Mouse (Mus musculus) lung, embryonic 16.5 days (tissue): ENCODE measurements around the gene 4933402J07Rik. TPM values are rescaled to one million over a fixed set of nuclear protein-coding genes. Genes with fewer than 3 reads are reported as not detected.

Experiments used
- ATAC-seq: fragments of 200-750 bp; cut with Nextera tagmentation; 2 replicates; pipeline ENCODE4 v1.8.0; 2017; ENCODE audit warnings: low read depth, mild to moderate bottlenecking, moderate library complexity
- H3K27ac ChIP-seq: fragments of 300-500 bp; sonication (generic); 2 replicates; pipeline ENCODE4 v1.5.1; 2014; ENCODE audit warnings: mild to moderate bottlenecking, control low read depth, low read length
- H3K27me3 ChIP-seq: fragments of 300-500 bp; sonication (generic); 2 replicates; pipeline ENCODE4 v1.6.1; 2014; ENCODE audit warnings: low read depth, low read length, mixed read lengths; ENCODE audit not compliant: control insufficient read depth, insufficient read depth
- H3K36me3 ChIP-seq: fragments of 300-500 bp; sonication (generic); 2 replicates; pipeline ENCODE4 v1.6.1; 2014; ENCODE audit warnings: low read length; ENCODE audit not compliant: control insufficient read depth, insufficient read depth
- H3K4me1 ChIP-seq: fragments of 300-500 bp; sonication (generic); replicated peaks from 2 replicates; pipeline ENCODE4 v1.6.1; 2014; ENCODE audit warnings: low read length, mixed read lengths; ENCODE audit not compliant: control insufficient read depth, insufficient read depth
- H3K4me2 ChIP-seq: fragments of 300-500 bp; sonication (generic); 2 replicates; pipeline ENCODE4 v1.6.1; 2014; ENCODE audit warnings: low read depth, low read length, control low read depth
- H3K4me3 ChIP-seq: fragments of 300-500 bp; sonication (generic); 2 replicates; pipeline ENCODE4 v1.5.1; 2014; ENCODE audit warnings: mild to moderate bottlenecking, low read length, control low read depth
- H3K9ac ChIP-seq: fragments of 300-500 bp; sonication (generic); 2 replicates; pipeline ENCODE4 v1.6.1; 2014; ENCODE audit warnings: low read length, control low read depth
- H3K9me3 ChIP-seq: fragments of 300-500 bp; sonication (generic); 2 replicates; pipeline ENCODE4 v1.6.1; 2016; ENCODE audit warnings: low read length; ENCODE audit not compliant: control insufficient read depth
- WGBS: fragments of 180-500 bp; shearing (Covaris S2); extraction: QIAGEN DNeasy Blood & Tissue Kit; methylation state at CpG from one replicate; pipeline ENCODE4 v1.1.7; 2014; 5-methylcytosine and 5-hydroxymethylcytosine counted together
- polyA plus RNA-seq: library from polyadenylated mRNA; unstranded; fragments of >200 nt; fragmentation: Nextera tagmentation; extraction: Ambion mirVana; gene quantifications from 2 replicates; pipeline ENCODE4 v1.2.1, GENCODE M21; 2015

Gene 4933402J07Rik
- polyA plus RNA-seq, 1 experiment from 2014 or later = not detected

- 84% methylated on average over 4 of the region's 4 CpGs for WGBS
- H3K9ac ChIP-seq = no peak overlapping the region
- no peak for ATAC-seq
Measured at GRCm38 (mm10) chr8:87609651-87610192, 46.1 kb downstream of the 4933402J07Rik start.

GRCm38 (mm10) chr8:87613701-87614100 lies 50.0 kb downstream of the 4933402J07Rik start:
- H3K27me3 ChIP-seq = no peaks in the 10 kb centered on the region
- H3K9ac ChIP-seq = no peak overlapping the region
- no peaks in the 10 kb centered on the region for H3K36me3 ChIP-seq
- H3K9me3 ChIP-seq = no peaks in the 10 kb centered on the region
- no peak overlapping the region for H3K4me2 ChIP-seq
- no peaks in the 10 kb centered on the region for H3K4me1 ChIP-seq
- 90% methylated on average over 1 of the region's 1 CpGs for WGBS
- H3K27ac ChIP-seq = no peak overlapping the region
- H3K4me3 ChIP-seq = no peak overlapping the region
- no peak for ATAC-seq

More at GRCm38 (mm10) chr8:87609651-87610192, 46.1 kb downstream of the 4933402J07Rik start:
- H3K4me1 ChIP-seq = no peaks in the 10 kb centered on the region
- no peak overlapping the region for H3K27ac ChIP-seq
- no peaks in the 10 kb centered on the region for H3K36me3 ChIP-seq
- no peaks in the 10 kb centered on the region for H3K9me3 ChIP-seq
- H3K4me3 ChIP-seq = no peak overlapping the region
- H3K4me2 ChIP-seq = no peak overlapping the region
- no peaks in the 10 kb centered on the region for H3K27me3 ChIP-seq

- Histone ChIP-seq H3K27ac (no peak overlapping the region), H3K36me3 (no peaks in the 10 kb centered on the region), H3K4me2 (no peak overlapping the region), H3K9me3 (no peaks in the 10 kb centered on the region), H3K27me3 (no peaks in the 10 kb centered on the region), H3K4me1 (no peaks in the 10 kb centered on the region), H3K9ac (no peak overlapping the region), H3K4me3 (no peak overlapping the region)
- 31% methylated on average over 7 of the region's 7 CpGs for WGBS
- ATAC-seq = no peak
Measured at GRCm38 (mm10) chr8:87619118-87619517, 55.5 kb downstream of the 4933402J07Rik start.

GRCm38 (mm10) chr8:87619529-87619928 lies 55.9 kb downstream of the 4933402J07Rik start:
- no peaks in the 10 kb centered on the region for H3K27me3 ChIP-seq
- WGBS = 54% methylated on average over 2 of the region's 2 CpGs
- H3K4me2 ChIP-seq = no peak overlapping the region
- ATAC-seq = no peak
- no peaks in the 10 kb centered on the region for H3K4me1 ChIP-seq
- H3K36me3 ChIP-seq = no peaks in the 10 kb centered on the region
- H3K9me3 ChIP-seq = no peaks in the 10 kb centered on the region
- no peak overlapping the region for H3K4me3 ChIP-seq
- no peak overlapping the region for H3K27ac ChIP-seq
- H3K9ac ChIP-seq = no peak overlapping the region

- H3K9me3 ChIP-seq = no peaks in the 10 kb centered on the region
- H3K27me3 ChIP-seq = no peaks in the 10 kb centered on the region
- no peak overlapping the region for H3K4me2 ChIP-seq
- no peak for ATAC-seq
- no peaks in the 10 kb centered on the region for H3K4me1 ChIP-seq
- no peak overlapping the region for H3K4me3 ChIP-seq
- 42% methylated on average over 6 of the region's 6 CpGs for WGBS
- H3K9ac ChIP-seq = no peak overlapping the region
- no peaks in the 10 kb centered on the region for H3K36me3 ChIP-seq
- no peak overlapping the region for H3K27ac ChIP-seq
Measured at GRCm38 (mm10) chr8:87620225-87620624, 56.6 kb downstream of the 4933402J07Rik start.

GRCm38 (mm10) chr8:87621181-87621580 lies 57.5 kb downstream of the 4933402J07Rik start:
- no peaks in the 10 kb centered on the region for H3K4me1 ChIP-seq
- ATAC-seq = no peak
- no peaks in the 10 kb centered on the region for H3K36me3 ChIP-seq
- no peak overlapping the region for H3K4me2 ChIP-seq
- no peak overlapping the region for H3K4me3 ChIP-seq
- no peaks in the 10 kb centered on the region for H3K9me3 ChIP-seq
- no peak overlapping the region for H3K9ac ChIP-seq
- H3K27ac ChIP-seq = no peak overlapping the region
- 84% methylated on average over 12 of the region's 12 CpGs for WGBS
- H3K27me3 ChIP-seq = no peaks in the 10 kb centered on the region

GRCm38 (mm10) chr8:87629656-87630055 lies 66.0 kb downstream of the 4933402J07Rik start:
- Histone ChIP-seq H3K9me3 (no peaks in the 10 kb centered on the region), H3K4me3 (no peak overlapping the region), H3K9ac (no peak overlapping the region), H3K27ac (no peak overlapping the region), H3K4me1 (no peaks in the 10 kb centered on the region), H3K36me3 (no peaks in the 10 kb centered on the region), H3K4me2 (no peak overlapping the region), H3K27me3 (no peaks in the 10 kb centered on the region)
- no peak for ATAC-seq
- whole genome bisulfite sequencing = 36% methylated on average over 6 of the region's 6 CpGs

GRCm38 (mm10) chr8:87631776-87632175 lies 68.1 kb downstream of the 4933402J07Rik start:
- H3K36me3 ChIP-seq = no peaks in the 10 kb centered on the region
- no peak overlapping the region for H3K4me3 ChIP-seq
- ATAC-seq = no peak
- H3K9me3 ChIP-seq = no peaks in the 10 kb centered on the region
- H3K4me2 ChIP-seq = no peak overlapping the region
- 79% methylated on average over 7 of the region's 7 CpGs for WGBS
- no peak overlapping the region for H3K27ac ChIP-seq
- H3K9ac ChIP-seq = no peak overlapping the region
- no peaks in the 10 kb centered on the region for H3K4me1 ChIP-seq
- no peaks in the 10 kb centered on the region for H3K27me3 ChIP-seq

GRCm38 (mm10) chr8:87636226-87636742 lies 72.6 kb downstream of the 4933402J07Rik start:
- no peak for ATAC-seq

More at GRCm38 (mm10) chr8:87636226-87636742, 72.6 kb downstream of the 4933402J07Rik start:
- Histone ChIP-seq H3K4me2 (no peak overlapping the region), H3K36me3 (no peaks in the 10 kb centered on the region), H3K4me3 (no peak overlapping the region), H3K27me3 (no peaks in the 10 kb centered on the region), H3K4me1 (no peaks in the 10 kb centered on the region), H3K9ac (no peak overlapping the region), H3K9me3 (no peaks in the 10 kb centered on the region), H3K27ac (no peak overlapping the region)
- WGBS = 43% methylated on average over 11 of the region's 11 CpGs
